Mouse (Mus musculus): Measurements from ENCODE around the gene Ftsj3.
"Not testable (repeated sequence)": the region's sequence is repeated elsewhere in the genome, so short reads cannot be mapped to it uniquely, and the experiment has no call there.

Gene Ftsj3

GRCm38 (mm10) chr11:106268326-106269059 lies 12.6 kb upstream of the Ftsj3 start:
- DNase-seq: peak; percentile 73

- no peak for DNase-seq
Measured at GRCm38 (mm10) chr11:106267871-106268270, 12.0 kb upstream of the Ftsj3 start.

GRCm38 (mm10) chr11:106267311-106267852 lies 11.5 kb upstream of the Ftsj3 start:
- DNase-seq: peak; percentile 64

GRCm38 (mm10) chr11:106266431-106266830 lies 10.6 kb upstream of the Ftsj3 start:
- no peak for DNase-seq

- DNase-seq: no peak
Measured at GRCm38 (mm10) chr11:106265570-106265969, 9.7 kb upstream of the Ftsj3 start.

GRCm38 (mm10) chr11:106264988-106265387 lies 9.1 kb upstream of the Ftsj3 start:
- no peak for DNase-seq

GRCm38 (mm10) chr11:106263963-106264362 lies 8.1 kb upstream of the Ftsj3 start:
- no peak for DNase-seq

- no peak for DNase-seq
Measured at GRCm38 (mm10) chr11:106260826-106261450, 5.1 kb upstream of the Ftsj3 start.

GRCm38 (mm10) chr11:106256775-106257174 lies 896 bp upstream of the Ftsj3 start:
- DNase-seq: peak; percentile 54

- no peak for DNase-seq
Measured at GRCm38 (mm10) chr11:106255174-106255573, 705 bp downstream of the Ftsj3 start.

GRCm38 (mm10) chr11:106254767-106255166 lies 1.1 kb downstream of the Ftsj3 start:
- no peak for DNase-seq

GRCm38 (mm10) chr11:106249326-106249725 lies 6.6 kb downstream of the Ftsj3 start:
- no peak for DNase-seq

- DNase-seq: no peak
Measured at GRCm38 (mm10) chr11:106246834-106247233, 9.0 kb downstream of the Ftsj3 start.

GRCm38 (mm10) chr11:106233978-106234377 lies 21.9 kb downstream of the Ftsj3 start:
- DNase-seq: not testable (repeated sequence)

- no peak for DNase-seq
Measured at GRCm38 (mm10) chr11:106220603-106221002, 35.3 kb downstream of the Ftsj3 start.

- peak; percentile 95 for DNase-seq
Measured at GRCm38 (mm10) chr11:106216730-106217490, 39.0 kb downstream of the Ftsj3 start, which contains the start of gene Ddx42. Ddx42 (plus strand) TSS chr11:106216926.

- peak; percentile 98 for DNase-seq
Measured at GRCm38 (mm10) chr11:106215927-106216729, 39.8 kb downstream of the Ftsj3 start, which contains the start of gene Ccdc47. Ccdc47 (minus strand) TSS chr11:106216344.

- DNase-seq: no peak
Measured at GRCm38 (mm10) chr11:106215450-106215859, 40.4 kb downstream of the Ftsj3 start.

GRCm38 (mm10) chr11:106214856-106215255 lies 41.0 kb downstream of the Ftsj3 start:
- no peak for DNase-seq

GRCm38 (mm10) chr11:106212771-106213170 lies 43.1 kb downstream of the Ftsj3 start:
- no peak for DNase-seq

GRCm38 (mm10) chr11:106202123-106202465 lies 53.8 kb downstream of the Ftsj3 start, which contains the start of gene Strada:
Strada (minus strand) TSS chr11:106202168.
- DNase-seq: no peak
